Mouse (Mus musculus) left cerebral cortex, adult 8-10 months (tissue): ENCODE results near the gene Zmynd12. TPM values are rescaled to one million over a fixed set of nuclear protein-coding genes. Genes with fewer than 3 reads are reported as not detected.

Source experiments
- total RNA-seq, 4 experiments: library from RNA; stranded (reverse); gene quantifications; 2 replicates each; pipeline ENCODE4 v1.2.4; 2022

Gene Zmynd12
- total RNA-seq, 4 experiments from 2014 or later: 0.46 to 1.2 (median 0.76) TPM

Other genes starting within 250 kb of the Zmynd12 start
- gene Zfp691, start 248.6 kb upstream of the Zmynd12 start, total RNA-seq: 1 to 10 TPM; 6.6 to 7.9 (median 7.3) TPM
- gene Ermap, start 232.8 kb upstream of the Zmynd12 start, total RNA-seq: under 1 TPM; 0.53 to 0.98 (median 0.78) TPM
- 10 to 100 TPM; 15.2 to 18.2 (median 16.4) TPM for gene Svbp, start 227.5 kb upstream of the Zmynd12 start, total RNA-seq
- under 1 TPM; 0.37 to 0.72 (median 0.55) TPM for gene Tmem269, start 204.6 kb upstream of the Zmynd12 start, total RNA-seq
- gene AU022252, start 190.1 kb upstream of the Zmynd12 start, total RNA-seq: 10 to 100 TPM; 21.6 to 30.7 (median 28.2) TPM
- gene P3h1, start 189.9 kb upstream of the Zmynd12 start, total RNA-seq: 1 to 10 TPM; 7.0 to 8.9 (median 8.0) TPM
- under 1 TPM in 3 of 4 experiments, not detected in 1; 0.13 to 0.60 (median 0.53) TPM for gene Cldn19, start 167.4 kb upstream of the Zmynd12 start, total RNA-seq
- 100 to 1,000 TPM; 177 to 201 (median 189) TPM for gene Ybx1, start 128.2 kb upstream of the Zmynd12 start, total RNA-seq
- gene Ppih, start 102.3 kb upstream of the Zmynd12 start, total RNA-seq: 10 to 100 TPM; 15.9 to 18.6 (median 17.5) TPM
- gene Ccdc30, start 7.3 kb upstream of the Zmynd12 start, total RNA-seq: 10 to 100 TPM; 20.9 to 24.6 (median 23.2) TPM
- gene Ppcs, start 394 bp upstream of the Zmynd12 start, total RNA-seq: 1 to 10 TPM; 5.0 to 6.8 (median 6.0) TPM
- 10 to 100 TPM; 10.2 to 11.2 (median 11.0) TPM for gene Rimkla, start 69.8 kb downstream of the Zmynd12 start, total RNA-seq
- gene Foxj3, start 114.2 kb downstream of the Zmynd12 start, total RNA-seq: 100 to 1,000 TPM in 1 of 4 experiments, 10 to 100 TPM in 3; 65.1 to 100 (median 78.9) TPM
- 10 to 100 TPM; 16.3 to 18.6 (median 17.1) TPM for gene Frg2f1, start 116.7 kb downstream of the Zmynd12 start, total RNA-seq
- under 1 TPM in 1 of 4 experiments, not detected in 3; 0.68 TPM for gene Guca2a, start 214.9 kb downstream of the Zmynd12 start, total RNA-seq
- gene Guca2b, start 236.1 kb downstream of the Zmynd12 start, total RNA-seq: not detected